Mouse (Mus musculus) brain, embryonic 14.5 days (tissue): Measurements from ENCODE around the gene Cdk8.

Experiments used
- CTCF ChIP-seq: fragments of 200-500 bp; IDR thresholded peaks from 2 replicates; pipeline ENCODE4 v1.5.1; 2012; ENCODE audit warnings: inconsistent platforms, mild to moderate bottlenecking, moderate library complexity, borderline replicate concordance; ENCODE audit not compliant: insufficient read depth, insufficient read length; ENCODE audit errors: extremely low read depth
- POLR2A ChIP-seq: fragments of 200-500 bp; IDR thresholded peaks from 2 replicates; pipeline ENCODE4 v1.6.1; 2012; ENCODE audit warnings: mild to moderate bottlenecking, inconsistent platforms, borderline replicate concordance; ENCODE audit not compliant: poor library complexity, insufficient read depth, insufficient read length, severe bottlenecking; ENCODE audit errors: extremely low read depth

GRCm38 (mm10) chr5:146190093-146190492 lies 40.9 kb upstream of the Cdk8 start:
- TF ChIP-seq CTCF (no peak), POLR2A (no peak)
